Mouse (Mus musculus) heart, embryonic 15.5 days (tissue): ENCODE data around the gene Ecd. TPM values are rescaled to one million over a fixed set of nuclear protein-coding genes. Genes with fewer than 3 reads are reported as not detected.

ENCODE experiments used
- ATAC-seq: fragments of 200-750 bp; cut with Nextera tagmentation; replicated peaks from 2 replicates; pipeline ENCODE4 v1.8.0; 2017; ENCODE audit warnings: low read depth, moderate TSS enrichment; ENCODE audit not compliant: insufficient number of reproducible peaks, insufficient read depth, low FRiP score
- H3K27ac ChIP-seq: fragments of 300-500 bp; sonication (generic); 2 replicates; pipeline ENCODE4 v1.5.1; 2015; ENCODE audit warnings: mild to moderate bottlenecking, inconsistent platforms
- H3K27me3 ChIP-seq: fragments of 300-500 bp; sonication (generic); 2 replicates; pipeline ENCODE4 v1.6.1; 2015; ENCODE audit warnings: inconsistent platforms
- H3K36me3 ChIP-seq: fragments of 300-500 bp; sonication (generic); 2 replicates; pipeline ENCODE4 v1.6.1; 2015; ENCODE audit warnings: mild to moderate bottlenecking, inconsistent platforms
- H3K4me1 ChIP-seq: fragments of 300-500 bp; sonication (generic); replicated peaks from 2 replicates; pipeline ENCODE4 v1.6.1; 2015; ENCODE audit warnings: inconsistent platforms
- H3K4me2 ChIP-seq: fragments of 300-500 bp; sonication (generic); 2 replicates; pipeline ENCODE4 v1.6.1; 2015; ENCODE audit warnings: inconsistent platforms, mild to moderate bottlenecking, moderate library complexity
- H3K4me3 ChIP-seq: fragments of 300-500 bp; sonication (generic); 2 replicates; pipeline ENCODE4 v1.5.1; 2015; ENCODE audit warnings: mild to moderate bottlenecking, inconsistent platforms
- H3K9ac ChIP-seq: fragments of 300-500 bp; sonication (generic); 2 replicates; pipeline ENCODE4 v1.6.1; 2015; ENCODE audit warnings: mild to moderate bottlenecking, inconsistent platforms
- H3K9me3 ChIP-seq: fragments of 300-500 bp; sonication (generic); replicated peaks from 2 replicates; pipeline ENCODE4 v1.6.1; 2016; ENCODE audit warnings: inconsistent platforms
- WGBS: fragments of 180-500 bp; shearing (Covaris S2); methylation state at CpG from one replicate; pipeline ENCODE4 v1.1.7; 2015; ENCODE audit warnings: mixed read lengths; 5-methylcytosine and 5-hydroxymethylcytosine counted together
- polyA plus RNA-seq: library from polyadenylated mRNA; unstranded; fragments of >200 nt; fragmentation: Nextera tagmentation; extraction: Ambion mirVana; gene quantifications from 2 replicates; pipeline ENCODE4 v1.2.1, GENCODE M21; 2015

Ecd gene
- polyA plus RNA-seq, 1 experiment from 2014 or later, result 28.2 TPM

DNA sequence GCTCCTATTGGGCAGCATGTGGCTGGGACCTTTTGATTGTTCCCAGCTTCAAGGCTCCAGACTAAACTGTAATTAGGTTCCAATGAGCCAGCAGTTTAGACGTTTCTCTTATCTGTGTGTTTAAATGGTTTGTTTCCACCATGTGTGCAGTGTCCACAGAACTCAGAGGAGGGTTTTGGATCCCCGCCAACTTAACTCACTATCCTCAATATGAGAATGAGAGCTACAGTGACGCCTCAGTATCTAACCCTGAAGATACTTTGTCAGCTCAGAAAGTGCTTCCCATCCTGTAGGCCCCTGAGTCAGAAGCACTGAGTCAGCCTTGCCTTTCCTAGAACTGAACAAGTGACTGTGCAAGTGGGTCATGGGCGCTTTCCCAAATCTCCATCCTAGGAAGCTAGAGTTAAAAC, 29.2 kb upstream of the Ecd start:
- no peaks in the 10 kb centered on the region for H3K27me3 ChIP-seq
- no peak overlapping the region for H3K4me3 ChIP-seq
- no peak overlapping the region for H3K9ac ChIP-seq
- peak; percentile 60; the same call in 1 of the 2 replicates for ATAC-seq
- H3K9me3 ChIP-seq, result no peaks in the 10 kb centered on the region
- H3K36me3 ChIP-seq, result peaks cover 32% of the 10 kb centered on the region
- WGBS, result 42% methylated on average over 4 of the region's 4 CpGs
- H3K4me1 ChIP-seq, result peaks cover 21% of the 10 kb centered on the region
- peak overlapping the region; percentile 17 for H3K27ac ChIP-seq
- H3K4me2 ChIP-seq, result no peak overlapping the region

DNA sequence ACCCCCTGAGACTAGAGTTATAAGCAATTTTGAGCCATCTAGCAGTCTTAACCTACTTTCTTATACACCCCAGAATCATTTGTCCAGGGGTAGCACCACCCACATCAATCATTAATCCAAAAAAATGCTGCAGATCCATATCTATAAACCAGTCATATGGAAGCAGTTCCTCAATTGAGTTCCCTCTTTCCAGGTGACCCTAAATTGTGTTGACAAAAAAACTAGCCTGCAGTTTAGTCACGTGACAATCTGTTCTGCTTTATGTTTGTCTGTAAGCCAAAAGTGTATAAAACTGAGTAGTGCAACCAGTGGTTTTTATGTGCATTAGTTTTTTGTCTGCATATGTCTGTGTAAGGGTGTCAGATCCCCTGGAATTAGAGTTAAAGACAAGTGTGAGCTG, 23.9 kb upstream of the Ecd start:
- no peak overlapping the region for H3K9ac ChIP-seq
- WGBS, result 88% methylated on average over 1 of the region's 1 CpGs
- peaks cover 38% of the 10 kb centered on the region for H3K36me3 ChIP-seq
- H3K4me1 ChIP-seq, result peaks cover 4% of the 10 kb centered on the region
- no peak overlapping the region for H3K4me3 ChIP-seq
- ATAC-seq, result no peak
- H3K27me3 ChIP-seq, result no peaks in the 10 kb centered on the region
- H3K4me2 ChIP-seq, result no peak overlapping the region
- H3K27ac ChIP-seq, result no peak overlapping the region
- no peaks in the 10 kb centered on the region for H3K9me3 ChIP-seq

DNA sequence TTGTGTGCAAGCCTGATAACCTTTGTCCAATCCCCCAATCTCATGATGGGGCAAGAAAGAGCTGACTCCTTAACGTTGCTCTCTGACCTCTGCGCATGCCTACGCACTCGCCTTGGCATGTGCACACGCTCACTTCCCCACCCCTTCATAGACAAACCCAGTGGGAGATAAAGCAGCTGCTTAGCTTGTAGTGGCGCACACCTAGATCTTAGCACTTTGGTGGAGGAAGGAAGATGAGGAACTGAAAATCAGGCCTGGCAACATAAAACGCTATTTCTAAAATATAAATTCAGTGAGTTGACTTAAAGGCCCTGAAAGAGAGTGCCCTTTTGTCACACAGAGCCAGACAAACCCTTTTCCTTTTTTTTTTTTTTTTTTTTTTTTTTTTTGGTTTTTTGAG, 22.9 kb upstream of the Ecd start:
- no peak for ATAC-seq
- peaks cover 39% of the 10 kb centered on the region for H3K36me3 ChIP-seq
- H3K9ac ChIP-seq, result no peak overlapping the region
- no peaks in the 10 kb centered on the region for H3K4me1 ChIP-seq
- H3K4me3 ChIP-seq, result no peak overlapping the region
- no peak overlapping the region for H3K4me2 ChIP-seq
- no peaks in the 10 kb centered on the region for H3K9me3 ChIP-seq
- H3K27ac ChIP-seq, result no peak overlapping the region
- no peaks in the 10 kb centered on the region for H3K27me3 ChIP-seq
- WGBS, result 87% methylated on average over 7 of the region's 7 CpGs

DNA sequence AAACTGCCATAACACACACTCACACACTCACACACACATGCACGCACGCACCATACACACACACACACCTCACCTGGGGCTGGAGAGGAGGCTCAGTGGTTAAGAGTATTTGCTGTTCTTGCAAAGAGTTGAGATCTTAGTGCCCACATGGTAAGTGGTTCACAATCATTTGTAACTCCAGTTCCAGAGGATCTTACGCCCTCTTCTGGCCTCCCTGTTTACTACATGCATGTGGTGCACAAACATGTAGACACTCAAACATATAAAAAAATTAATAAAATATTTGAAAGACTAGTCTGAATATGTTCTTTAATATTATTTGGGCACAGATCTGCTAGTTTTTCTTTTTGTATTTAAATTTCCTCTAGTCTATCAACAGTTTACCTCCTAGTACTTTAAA, 20.4 kb upstream of the Ecd start:
- Histone ChIP-seq H3K4me2 (no peak overlapping the region), H3K4me3 (no peak overlapping the region), H3K9me3 (no peaks in the 10 kb centered on the region), H3K4me1 (no peaks in the 10 kb centered on the region), H3K36me3 (peaks cover 43% of the 10 kb centered on the region), H3K27ac (no peak overlapping the region), H3K27me3 (no peaks in the 10 kb centered on the region), H3K9ac (no peak overlapping the region)
- no peak for ATAC-seq
- 93% methylated on average over 3 of the region's 3 CpGs for WGBS

DNA sequence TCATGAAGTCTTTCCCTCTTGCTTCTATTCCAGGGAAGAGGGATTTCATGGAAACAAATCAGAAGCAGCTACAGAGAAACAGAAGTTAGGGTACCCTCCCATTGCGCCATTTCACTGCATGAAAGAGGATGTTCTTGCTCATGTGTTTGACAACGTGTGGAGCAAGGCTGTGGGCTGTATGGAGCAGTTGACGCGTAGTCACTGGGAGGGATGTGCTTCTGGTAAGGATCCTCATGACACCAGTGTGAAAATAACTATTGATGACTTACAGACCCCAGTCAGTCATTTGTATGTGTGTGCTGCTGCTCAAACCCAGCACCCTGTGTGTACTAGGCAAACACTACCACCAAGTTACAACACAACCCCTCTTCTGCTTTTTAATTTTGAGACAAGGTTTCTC, 15.3 kb upstream of the Ecd start:
- H3K36me3 ChIP-seq, result peaks cover 77% of the 10 kb centered on the region
- no peak for ATAC-seq
- WGBS, result 88% methylated on average over 4 of the region's 4 CpGs

DNA sequence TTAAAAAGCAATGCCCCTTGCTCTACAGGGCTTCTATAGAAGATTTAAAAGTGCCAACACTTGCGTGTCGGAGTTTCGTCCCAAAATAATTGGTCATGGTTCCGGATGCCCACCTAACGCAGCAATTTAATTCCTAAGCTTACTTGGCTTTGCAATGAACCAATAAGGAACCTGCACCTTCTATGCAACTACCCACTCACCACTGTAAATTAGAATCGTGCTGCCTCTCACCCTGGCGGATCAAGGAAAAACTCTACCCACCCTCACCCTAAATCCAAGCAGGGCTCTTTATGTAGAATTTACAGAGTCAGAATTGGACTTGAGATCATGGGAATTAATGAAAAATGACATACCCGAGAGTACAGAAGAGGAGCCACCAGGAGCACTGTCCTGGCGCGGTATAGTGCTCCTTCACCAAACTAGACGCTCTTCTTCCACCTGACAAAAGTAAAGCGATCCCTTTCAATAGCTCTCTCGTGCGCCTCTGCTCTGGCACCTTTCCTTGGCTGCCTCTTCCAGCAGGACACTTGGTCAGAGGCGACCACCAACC, 405 bp downstream of the Ecd start:
- Histone ChIP-seq H3K4me3 (peak overlapping the region; percentile 94), H3K36me3 (peaks cover 3% of the 10 kb centered on the region), H3K9me3 (no peaks in the 10 kb centered on the region), H3K4me1 (peaks cover 21% of the 10 kb centered on the region), H3K9ac (peak overlapping the region; percentile 63), H3K27me3 (no peaks in the 10 kb centered on the region), H3K27ac (peak overlapping the region; percentile 97), H3K4me2 (peak overlapping the region; percentile 61)
- 3% methylated on average over 15 of the region's 15 CpGs for WGBS
- ATAC-seq, result peak; percentile 55

More for the DNA sequence above, 15.3 kb upstream of the Ecd start:
- no peak overlapping the region for H3K9ac ChIP-seq
- H3K27me3 ChIP-seq, result no peaks in the 10 kb centered on the region
- no peak overlapping the region for H3K4me2 ChIP-seq
- no peaks in the 10 kb centered on the region for H3K9me3 ChIP-seq
- no peak overlapping the region for H3K4me3 ChIP-seq
- H3K4me1 ChIP-seq, result no peaks in the 10 kb centered on the region
- no peak overlapping the region for H3K27ac ChIP-seq

DNA sequence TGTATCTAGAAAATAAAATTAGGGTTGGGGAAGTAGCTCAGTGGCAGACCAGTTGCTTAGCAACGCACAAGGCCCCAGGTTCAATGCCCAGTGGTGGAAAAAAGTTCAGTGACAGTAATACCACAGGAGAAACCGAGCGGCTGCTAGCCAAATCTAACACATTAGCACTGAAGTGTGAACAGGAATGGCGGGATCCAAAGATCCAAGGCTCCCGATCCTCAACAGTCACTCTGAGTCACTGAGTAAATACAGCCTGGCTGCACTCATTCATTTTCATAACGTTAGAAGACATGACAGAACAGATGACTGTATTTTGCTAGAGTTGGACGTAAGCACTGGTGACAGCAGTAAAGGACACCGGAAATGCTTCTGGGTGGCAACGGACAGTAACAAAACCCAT, 2.0 kb downstream of the Ecd start:
- Histone ChIP-seq H3K27me3 (no peaks in the 10 kb centered on the region), H3K4me2 (no peak overlapping the region), H3K4me1 (peaks cover 21% of the 10 kb centered on the region), H3K9me3 (no peaks in the 10 kb centered on the region), H3K36me3 (peaks cover 14% of the 10 kb centered on the region), H3K4me3 (no peak overlapping the region), H3K9ac (no peak overlapping the region), H3K27ac (no peak overlapping the region)
- WGBS, result 79% methylated on average over 9 of the region's 9 CpGs
- ATAC-seq, result no peak

DNA sequence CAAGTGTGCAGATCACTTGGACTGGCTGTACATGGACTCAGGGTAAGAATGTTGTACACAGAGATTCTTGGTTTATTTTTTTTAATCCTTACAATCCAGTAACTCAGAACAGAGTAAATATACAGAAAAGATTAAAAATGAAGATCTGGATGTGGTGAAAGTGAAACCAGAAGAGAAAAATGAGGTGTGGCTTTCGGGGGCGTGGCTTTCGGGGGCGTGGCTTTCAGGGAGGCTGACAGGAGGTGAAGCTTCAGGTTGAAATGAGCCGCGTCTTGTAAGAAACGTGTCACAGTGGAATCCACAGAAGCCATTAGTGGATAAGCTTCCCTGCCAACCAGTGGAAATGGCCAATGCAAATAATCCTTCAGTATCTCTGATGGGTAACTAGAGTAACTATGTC, 7.1 kb downstream of the Ecd start:
- no peak overlapping the region for H3K4me3 ChIP-seq
- H3K36me3 ChIP-seq, result peaks cover 30% of the 10 kb centered on the region
- H3K9ac ChIP-seq, result no peak overlapping the region
- H3K9me3 ChIP-seq, result no peaks in the 10 kb centered on the region
- 73% methylated on average over 7 of the region's 7 CpGs for WGBS
- peaks cover 1% of the 10 kb centered on the region; the same call in 1 of the 2 replicates for H3K4me1 ChIP-seq
- no peaks in the 10 kb centered on the region for H3K27me3 ChIP-seq
- H3K4me2 ChIP-seq, result no peak overlapping the region
- ATAC-seq, result no peak
- no peak overlapping the region for H3K27ac ChIP-seq

DNA sequence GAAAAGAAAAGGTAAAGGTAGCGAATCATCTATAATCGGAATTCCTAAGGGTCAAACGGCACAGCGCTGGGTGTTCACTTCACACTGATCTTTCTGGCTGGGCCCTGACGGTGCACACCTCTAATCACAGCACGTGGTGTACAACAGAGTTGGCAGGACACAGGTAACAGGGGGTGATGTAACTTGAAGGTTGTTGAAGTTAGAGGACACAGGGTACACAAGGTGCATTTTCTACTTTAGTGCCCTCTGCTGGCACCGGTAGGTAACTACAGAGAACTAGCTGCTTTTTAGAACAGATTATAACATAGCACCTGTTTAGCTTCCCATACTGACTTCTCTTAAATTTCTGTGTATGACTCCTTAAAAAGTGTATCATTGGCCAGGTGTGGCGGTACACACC, 7.8 kb downstream of the Ecd start:
- Histone ChIP-seq H3K9ac (no peak overlapping the region), H3K4me2 (no peak overlapping the region), H3K27ac (no peak overlapping the region), H3K4me3 (no peak overlapping the region), H3K4me1 (no peaks in the 10 kb centered on the region), H3K27me3 (no peaks in the 10 kb centered on the region), H3K9me3 (no peaks in the 10 kb centered on the region), H3K36me3 (peaks cover 36% of the 10 kb centered on the region)
- WGBS, result 86% methylated on average over 8 of the region's 8 CpGs
- ATAC-seq, result no peak

DNA sequence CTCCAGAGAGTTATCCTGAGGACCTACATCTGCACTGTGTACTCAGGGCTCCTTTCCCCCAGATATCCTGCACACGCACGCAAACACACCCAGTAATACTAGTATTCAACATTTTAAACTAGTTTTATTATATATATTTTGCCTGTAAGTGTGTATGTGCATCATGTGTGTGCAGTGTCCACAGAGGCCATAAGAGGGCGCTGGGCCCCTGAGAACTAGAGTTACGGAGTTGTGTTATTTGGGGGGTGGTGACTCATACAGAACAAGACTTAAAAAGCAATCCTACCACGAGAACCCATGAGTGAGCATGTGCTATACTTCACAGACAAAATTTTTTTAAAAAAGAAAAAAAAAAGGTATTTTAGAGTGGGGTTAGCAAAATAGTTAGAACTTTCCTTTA, 8.5 kb downstream of the Ecd start:
- Histone ChIP-seq H3K4me3 (no peak overlapping the region), H3K9ac (no peak overlapping the region), H3K9me3 (no peaks in the 10 kb centered on the region), H3K27ac (no peak overlapping the region), H3K36me3 (peaks cover 41% of the 10 kb centered on the region), H3K4me2 (no peak overlapping the region), H3K27me3 (no peaks in the 10 kb centered on the region), H3K4me1 (no peaks in the 10 kb centered on the region)
- ATAC-seq, result no peak
- WGBS, result 93% methylated on average over 5 of the region's 5 CpGs

DNA sequence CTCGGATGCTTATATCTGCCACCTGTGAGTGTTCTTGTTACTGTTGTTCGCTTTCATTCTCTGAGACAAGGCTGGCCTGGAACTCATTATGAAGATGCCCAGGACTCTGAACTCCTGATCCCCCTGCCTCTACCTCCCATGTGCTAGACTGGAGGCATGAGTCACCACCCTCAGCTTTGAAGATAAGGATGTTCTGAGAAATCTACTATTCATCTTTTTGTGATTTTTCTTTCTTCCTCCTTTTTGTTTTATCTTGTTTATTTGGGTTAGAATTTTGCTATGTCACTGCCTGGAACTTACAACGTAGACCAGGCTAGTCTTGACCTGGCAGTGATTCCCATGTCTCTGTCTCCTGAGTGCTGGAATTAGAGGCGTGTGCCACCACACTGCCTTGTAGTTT, 16.6 kb downstream of the Ecd start:
- H3K4me2 ChIP-seq, result no peak overlapping the region
- no peak overlapping the region for H3K4me3 ChIP-seq
- H3K9ac ChIP-seq, result no peak overlapping the region
- no peak for ATAC-seq
- peaks cover 76% of the 10 kb centered on the region for H3K36me3 ChIP-seq
- 91% methylated on average over 4 of the region's 4 CpGs for WGBS
- H3K27me3 ChIP-seq, result no peaks in the 10 kb centered on the region
- H3K9me3 ChIP-seq, result no peaks in the 10 kb centered on the region
- H3K4me1 ChIP-seq, result no peaks in the 10 kb centered on the region
- H3K27ac ChIP-seq, result no peak overlapping the region

DNA sequence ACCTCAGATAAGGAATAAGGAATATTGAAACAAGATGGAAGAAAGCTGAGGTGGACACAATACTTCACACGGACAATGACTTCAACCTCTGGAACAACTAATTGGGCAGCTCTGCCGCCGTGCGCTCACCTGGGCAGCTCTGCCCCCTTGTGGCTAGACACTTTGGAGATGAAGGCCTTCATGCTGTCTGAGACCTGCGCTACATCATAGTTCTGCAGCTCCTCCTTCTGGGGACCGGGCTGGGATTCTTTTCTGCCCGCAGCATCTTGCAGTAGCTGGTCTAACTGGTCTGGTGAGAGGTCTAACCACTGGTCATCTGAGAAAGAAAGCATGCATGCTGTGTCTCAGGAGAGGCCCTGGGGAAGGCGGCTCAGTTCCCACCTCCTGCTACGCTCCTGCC, 19.4 kb downstream of the Ecd start:
- WGBS, result 75% methylated on average over 9 of the region's 9 CpGs
- H3K36me3 ChIP-seq, result peaks cover 68% of the 10 kb centered on the region

More for the DNA sequence above, 19.4 kb downstream of the Ecd start:
- no peak overlapping the region for H3K4me3 ChIP-seq
- H3K27me3 ChIP-seq, result no peaks in the 10 kb centered on the region
- no peak overlapping the region for H3K9ac ChIP-seq
- no peak for ATAC-seq
- no peaks in the 10 kb centered on the region for H3K4me1 ChIP-seq
- H3K4me2 ChIP-seq, result no peak overlapping the region
- H3K27ac ChIP-seq, result no peak overlapping the region
- no peaks in the 10 kb centered on the region for H3K9me3 ChIP-seq
